Mouse (Mus musculus) cerebellum, adult 18-20 months (tissue): ENCODE measurements at regions not wholly inside any gene's neighbourhood (a gene's known extent, or its start where the extent isn't known, plus 50 kb on each side); places are given as distances from the start of the nearest gene placed in this dataset.

ENCODE experiments used
- DNase-seq, 2 experiments: peaks; one replicate each; pipeline ENCODE4 v3.0.0; 2021

GRCm38 (mm10) chr8:95974889-95975288 lies 86.5 kb upstream of the Got2 start:
- no peak for DNase-seq

- no peak for DNase-seq
Measured at GRCm38 (mm10) chr8:95974231-95974630, 85.9 kb upstream of the Got2 start.

- no peak for DNase-seq
Measured at GRCm38 (mm10) chr8:95973571-95973970, 85.2 kb upstream of the Got2 start.

- DNase-seq = no peak
Measured at GRCm38 (mm10) chr8:95968828-95969227, 80.5 kb upstream of the Got2 start.

- no peak for DNase-seq
Measured at GRCm38 (mm10) chr8:95966430-95966829, 78.1 kb upstream of the Got2 start.

GRCm38 (mm10) chr8:95952257-95952656 lies 63.9 kb upstream of the Got2 start:
- no peak for DNase-seq

- DNase-seq = peak; percentile 38 to 57
Measured at GRCm38 (mm10) chr8:95951794-95952193, 63.4 kb upstream of the Got2 start.
